Mouse (Mus musculus) lung, embryonic 15.5 days (tissue): ENCODE data around the gene Fahd2a. TPM values are rescaled to one million over a fixed set of nuclear protein-coding genes. Genes with fewer than 3 reads are reported as not detected.

Source experiments
- ATAC-seq: fragments of 200-750 bp; cut with Nextera tagmentation; 2 replicates; pipeline ENCODE4 v1.8.0; 2017; ENCODE audit warnings: moderate number of reproducible peaks, borderline replicate concordance; ENCODE audit not compliant: low FRiP score, low TSS enrichment; ENCODE audit errors: extremely low read depth
- H3K27ac ChIP-seq: fragments of 300-500 bp; sonication (generic); 2 replicates; pipeline ENCODE4 v1.5.1; 2015; ENCODE audit warnings: moderate library complexity, mild to moderate bottlenecking, inconsistent platforms
- H3K27me3 ChIP-seq: fragments of 300-500 bp; sonication (generic); 2 replicates; pipeline ENCODE4 v1.6.1; 2015; ENCODE audit warnings: inconsistent platforms
- H3K36me3 ChIP-seq: fragments of 300-500 bp; sonication (generic); 2 replicates; pipeline ENCODE4 v1.6.1; 2015; ENCODE audit warnings: inconsistent platforms
- H3K4me1 ChIP-seq: fragments of 300-500 bp; sonication (generic); 2 replicates; pipeline ENCODE4 v1.6.1; 2015; ENCODE audit warnings: inconsistent platforms
- H3K4me2 ChIP-seq: fragments of 300-500 bp; sonication (generic); 2 replicates; pipeline ENCODE4 v1.6.1; 2015; ENCODE audit warnings: inconsistent platforms, mild to moderate bottlenecking, moderate library complexity
- H3K4me3 ChIP-seq: fragments of 300-500 bp; sonication (generic); 2 replicates; pipeline ENCODE4 v1.5.1; 2015; ENCODE audit warnings: mild to moderate bottlenecking, inconsistent platforms
- H3K9ac ChIP-seq: fragments of 300-500 bp; sonication (generic); 2 replicates; pipeline ENCODE4 v1.6.1; 2015; ENCODE audit warnings: inconsistent platforms
- H3K9me3 ChIP-seq: fragments of 300-500 bp; sonication (generic); 2 replicates; pipeline ENCODE4 v1.6.1; 2016; ENCODE audit warnings: inconsistent platforms
- WGBS: fragments of 180-500 bp; shearing (Covaris S2); methylation state at CpG from one replicate; pipeline ENCODE4 v1.1.7; 2015; 5-methylcytosine and 5-hydroxymethylcytosine counted together
- polyA plus RNA-seq: library from polyadenylated mRNA; unstranded; fragments of >200 nt; fragmentation: Nextera tagmentation; extraction: Ambion mirVana; gene quantifications from 2 replicates; pipeline ENCODE4 v1.2.1, GENCODE M21; 2015

Fahd2a gene
- polyA plus RNA-seq: 21.2 and 21.6 TPM in 2 replicates

DNA sequence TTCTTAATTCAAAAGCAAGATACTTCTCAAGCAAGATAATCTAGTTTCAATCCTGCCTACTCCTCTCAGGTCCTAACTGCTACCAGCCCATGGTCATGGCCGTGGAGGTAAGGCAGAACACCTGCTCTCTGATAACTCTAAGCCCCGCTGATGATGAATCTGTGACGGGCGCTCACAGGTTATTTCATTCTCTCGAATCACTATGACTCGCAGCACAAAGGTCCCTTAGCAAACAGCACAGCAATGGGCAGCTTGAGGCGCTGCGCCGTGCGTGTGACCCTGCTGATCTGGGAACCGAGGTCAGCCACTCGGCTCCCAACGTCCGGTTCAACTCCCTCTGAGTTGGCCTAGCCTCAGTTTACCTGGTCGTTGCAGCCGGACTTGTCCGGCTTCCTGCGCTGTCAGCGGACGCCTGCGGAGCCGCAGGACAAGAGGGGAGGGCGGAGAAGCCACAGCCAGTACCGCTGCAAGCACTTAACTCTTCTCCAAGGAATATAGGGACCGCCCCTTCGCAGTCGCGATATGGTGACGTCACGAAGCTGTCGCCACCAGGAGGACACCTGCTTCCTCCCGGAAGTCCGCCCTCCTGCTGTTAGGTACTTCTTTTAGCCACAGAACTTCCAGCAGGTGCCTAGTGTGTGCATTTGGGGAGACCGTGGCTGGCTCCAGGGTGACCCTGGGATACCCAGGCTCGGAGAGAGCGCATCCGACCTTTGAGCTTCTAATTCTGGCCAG is at the start of gene Fahd2a:
Fahd2a (minus strand) TSS at position 511 of the 735 bp plus-strand sequence.
- H3K36me3 ChIP-seq: no peaks in the 10 kb centered on the region
- H3K4me2 ChIP-seq: peak within 1 kb of the TSS; percentile 68
- no peaks in the 10 kb centered on the region for H3K27me3 ChIP-seq
- 2% methylated on average over 37 of the region's 37 CpGs for WGBS
- ATAC-seq: peak; percentile 82
- H3K9me3 ChIP-seq: no peaks in the 10 kb centered on the region
- H3K4me3 ChIP-seq: peak within 1 kb of the TSS; percentile 68
- H3K27ac ChIP-seq: no peak within 1 kb of the TSS
- H3K9ac ChIP-seq: peak within 1 kb of the TSS; percentile 52
- H3K4me1 ChIP-seq: peaks cover 8% of the 10 kb centered on the region; the same call in 1 of the 2 replicates

DNA sequence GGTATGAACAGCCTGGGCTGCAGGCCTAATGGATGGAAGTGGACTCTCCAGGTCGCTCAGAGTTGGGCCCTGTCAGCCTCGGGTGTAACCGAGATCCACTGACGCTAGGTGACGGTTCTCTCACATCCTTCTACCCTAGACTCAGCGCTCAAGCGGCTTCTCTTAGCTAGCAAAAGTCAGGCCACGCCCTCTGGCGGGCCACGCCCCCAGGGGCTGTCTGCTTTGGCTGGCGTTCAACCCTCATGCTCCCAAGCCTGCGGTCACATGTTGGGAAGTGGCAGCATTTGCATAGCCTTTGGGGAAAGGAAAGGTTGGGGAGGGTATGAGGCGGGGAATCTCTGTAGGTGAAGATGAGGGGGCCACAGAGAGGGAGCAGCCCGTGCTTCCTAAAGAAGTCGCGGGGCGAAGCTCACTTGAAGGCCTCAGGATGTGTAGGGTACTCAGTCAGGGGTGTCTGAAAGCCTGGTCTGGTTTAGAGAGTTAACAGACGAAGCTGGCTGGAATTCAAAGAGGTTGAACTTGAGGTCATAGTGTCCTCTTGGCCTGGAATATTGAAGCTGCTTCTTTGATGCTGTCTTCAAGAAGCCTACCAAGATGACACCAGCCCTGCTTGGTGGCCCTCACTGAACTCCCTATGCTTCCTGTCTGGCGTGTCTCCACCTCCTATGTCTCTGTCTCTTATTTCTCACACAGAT is 40.3 kb upstream of the Fahd2a start:
- peak overlapping the region; percentile 53 for H3K4me2 ChIP-seq
- peaks cover 48% of the 10 kb centered on the region for H3K27me3 ChIP-seq
- ATAC-seq: peak; percentile 35; the same call in 1 of the 2 replicates
- H3K36me3 ChIP-seq: no peaks in the 10 kb centered on the region
- no peak overlapping the region for H3K9ac ChIP-seq
- H3K27ac ChIP-seq: no peak overlapping the region
- peak overlapping the region; percentile 10; the same call in 1 of the 2 replicates for H3K4me3 ChIP-seq
- WGBS: 6% methylated on average over 19 of the region's 19 CpGs
- peaks cover 32% of the 10 kb centered on the region for H3K4me1 ChIP-seq
- H3K9me3 ChIP-seq: no peaks in the 10 kb centered on the region

DNA sequence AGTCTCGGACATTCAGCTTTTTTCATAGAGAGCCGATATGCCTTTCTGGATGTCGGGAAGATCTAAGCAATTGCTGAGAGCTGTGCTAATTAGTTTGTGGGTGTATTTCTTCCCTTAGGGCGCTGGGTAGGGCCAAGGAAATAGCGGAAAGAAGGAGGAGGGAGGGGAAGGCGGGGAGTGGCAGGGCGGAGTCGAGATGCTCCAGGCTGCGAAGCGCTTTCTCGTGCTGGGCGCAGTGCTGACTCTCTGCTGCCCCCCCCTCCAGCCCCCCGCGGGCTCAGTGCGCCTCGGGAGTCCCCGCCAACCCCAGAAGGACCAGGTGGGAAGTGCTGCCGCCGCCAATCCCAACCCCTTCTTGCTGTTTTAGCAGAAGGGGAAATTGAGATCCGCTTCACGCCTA is 38.6 kb upstream of the Fahd2a start:
- no peaks in the 10 kb centered on the region for H3K9me3 ChIP-seq
- H3K4me1 ChIP-seq: peaks cover 32% of the 10 kb centered on the region
- ATAC-seq: peak; percentile 50; the same call in 1 of the 2 replicates
- peak overlapping the region; percentile 97 for H3K4me2 ChIP-seq
- H3K4me3 ChIP-seq: peak overlapping the region; percentile 54
- no peak overlapping the region for H3K9ac ChIP-seq
- H3K36me3 ChIP-seq: no peaks in the 10 kb centered on the region
- peak overlapping the region; percentile 71 for H3K27ac ChIP-seq
- H3K27me3 ChIP-seq: peaks cover 49% of the 10 kb centered on the region
- WGBS: 2% methylated on average over 19 of the region's 21 CpGs

DNA sequence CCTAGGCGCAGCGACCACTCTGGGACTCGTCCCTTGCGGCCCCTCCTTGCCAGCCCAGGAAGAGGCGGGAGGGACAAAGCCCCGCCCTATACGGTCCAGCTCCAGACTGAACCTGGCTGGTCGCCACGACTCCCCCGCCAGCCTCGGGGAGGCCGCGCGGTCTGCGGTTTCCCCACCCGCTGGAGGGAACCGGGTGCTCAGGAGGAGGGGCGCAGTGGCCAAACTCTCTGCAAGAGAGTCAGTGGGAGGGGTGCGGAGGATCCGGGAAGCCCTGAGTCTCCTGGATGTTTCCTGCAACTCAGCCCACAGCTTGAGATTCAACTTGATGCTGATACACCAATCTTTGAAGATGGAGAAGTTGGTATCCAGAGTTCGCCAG is 38.2 kb upstream of the Fahd2a start:
- no peaks in the 10 kb centered on the region for H3K36me3 ChIP-seq
- under 1% methylated on average over 20 of the region's 21 CpGs for whole genome bisulfite sequencing
- no peaks in the 10 kb centered on the region for H3K9me3 ChIP-seq
- peak overlapping the region; percentile 71 for H3K27ac ChIP-seq
- H3K4me2 ChIP-seq: peak overlapping the region; percentile 97
- H3K27me3 ChIP-seq: peaks cover 49% of the 10 kb centered on the region
- peak overlapping the region; percentile 50 for H3K9ac ChIP-seq
- H3K4me3 ChIP-seq: peak overlapping the region; percentile 54
- peaks cover 32% of the 10 kb centered on the region for H3K4me1 ChIP-seq
- ATAC-seq: peak; percentile 91

DNA sequence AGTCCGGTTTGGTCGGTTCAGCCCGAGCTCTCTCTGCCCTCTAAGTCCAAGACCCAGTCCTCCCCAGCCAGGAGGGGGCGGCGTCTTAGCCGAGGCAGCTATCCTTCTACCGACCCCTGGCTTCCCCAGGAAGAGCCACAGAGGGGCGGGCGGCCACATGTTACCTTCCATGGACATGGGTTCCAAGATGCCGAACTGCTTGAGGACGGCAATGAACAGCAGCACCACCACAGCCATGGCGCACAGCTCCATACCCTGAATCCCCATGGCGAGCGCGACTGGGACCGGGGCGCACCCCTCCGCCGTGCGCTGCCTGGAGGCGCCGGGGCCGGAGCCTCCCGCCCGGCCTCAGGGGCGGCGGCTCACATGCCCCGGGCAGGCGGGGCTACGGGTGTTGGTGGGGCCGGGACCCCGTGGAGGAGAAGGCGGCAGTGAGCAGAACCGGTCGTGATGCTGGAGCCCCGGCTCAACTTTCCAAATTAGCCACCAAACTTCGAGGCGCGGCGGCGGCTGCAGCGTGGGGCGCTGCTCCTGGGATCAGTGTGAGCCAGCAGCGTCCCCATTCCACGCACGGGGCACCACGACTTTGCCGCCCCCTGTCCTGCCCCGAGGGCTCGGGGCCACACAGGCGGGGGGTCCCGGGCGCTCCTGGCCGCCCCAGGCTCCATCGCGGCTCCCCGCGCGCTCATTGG is 37.6 kb upstream of the Fahd2a start:
- Histone ChIP-seq H3K9me3 (no peaks in the 10 kb centered on the region), H3K4me3 (peak overlapping the region; percentile 54), H3K4me2 (peak overlapping the region; percentile 97), H3K36me3 (no peaks in the 10 kb centered on the region), H3K27me3 (peaks cover 49% of the 10 kb centered on the region), H3K9ac (peak overlapping the region; percentile 50), H3K4me1 (peaks cover 32% of the 10 kb centered on the region), H3K27ac (peak overlapping the region; percentile 71)
- WGBS: 0% methylated on average over 59 of the region's 59 CpGs
- ATAC-seq: peak; percentile 27

DNA sequence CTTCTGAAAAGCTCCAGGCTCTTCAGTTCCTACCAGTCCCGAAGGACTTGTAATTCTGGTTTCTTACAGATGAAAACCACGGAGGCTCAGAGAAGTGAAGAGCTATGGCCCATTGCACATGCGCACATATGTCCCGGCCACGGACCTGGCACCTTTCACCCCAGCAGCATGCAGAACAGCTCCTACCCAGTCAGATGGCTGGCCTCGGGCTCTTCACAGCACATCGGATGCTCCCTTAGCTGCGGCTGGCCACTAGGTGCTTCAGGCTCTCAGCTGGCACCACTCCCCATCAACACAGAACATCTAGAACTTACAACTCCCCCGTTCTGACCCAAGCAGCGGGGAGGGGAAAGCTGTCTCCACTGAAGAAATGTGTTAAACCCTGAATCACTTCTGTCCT is 35.4 kb upstream of the Fahd2a start:
- ATAC-seq: no peak
- Histone ChIP-seq H3K4me2 (no peak overlapping the region), H3K27ac (no peak overlapping the region), H3K9ac (no peak overlapping the region), H3K27me3 (peaks cover 49% of the 10 kb centered on the region), H3K9me3 (no peaks in the 10 kb centered on the region), H3K4me3 (no peak overlapping the region), H3K4me1 (peaks cover 27% of the 10 kb centered on the region), H3K36me3 (no peaks in the 10 kb centered on the region)
- WGBS: 52% methylated on average over 10 of the region's 10 CpGs

DNA sequence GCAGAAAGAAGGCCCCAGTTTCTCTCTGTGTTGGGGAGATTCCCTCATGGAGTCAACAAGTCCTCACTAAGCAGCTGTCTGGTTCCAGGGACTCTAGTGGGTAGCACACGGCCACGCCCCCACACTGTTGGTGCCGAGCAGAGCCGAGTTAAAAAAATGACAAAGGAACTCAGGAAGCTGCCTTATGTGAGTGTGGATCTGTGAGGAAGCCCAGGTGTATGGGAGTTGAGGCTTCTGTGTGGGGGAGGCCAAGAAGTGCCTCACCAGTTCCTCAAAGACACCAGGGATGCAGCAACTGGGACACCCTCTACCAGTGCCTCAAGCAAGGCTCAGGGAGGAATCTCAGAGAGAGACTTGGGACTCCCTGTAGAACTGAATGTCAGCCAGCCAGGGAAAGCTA is 34.8 kb upstream of the Fahd2a start:
- WGBS: 55% methylated on average over 4 of the region's 4 CpGs
- Histone ChIP-seq H3K4me2 (no peak overlapping the region), H3K27ac (no peak overlapping the region), H3K4me3 (no peak overlapping the region), H3K27me3 (peaks cover 47% of the 10 kb centered on the region), H3K9me3 (no peaks in the 10 kb centered on the region), H3K4me1 (peaks cover 22% of the 10 kb centered on the region), H3K36me3 (no peaks in the 10 kb centered on the region), H3K9ac (no peak overlapping the region)
- no peak for ATAC-seq

DNA sequence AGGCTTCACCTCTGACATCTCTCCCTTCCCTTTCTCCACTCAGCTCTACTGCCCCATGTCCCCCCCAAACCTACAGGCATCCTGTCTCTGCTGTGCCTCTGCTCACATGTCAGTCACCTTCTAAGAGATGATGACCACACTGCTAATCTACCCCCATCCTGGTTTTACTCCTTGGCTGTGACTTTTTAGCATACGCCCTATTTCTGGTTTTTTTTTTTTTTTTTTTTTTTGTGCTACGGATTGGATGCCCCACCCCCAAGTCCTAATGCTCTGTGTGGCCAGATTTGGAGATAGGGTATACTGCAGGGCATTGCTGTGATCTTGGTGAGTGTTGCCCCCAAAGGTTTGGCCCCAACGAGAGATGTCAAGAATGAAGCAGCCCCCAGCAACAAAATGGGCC is 27.9 kb upstream of the Fahd2a start:
- no peaks in the 10 kb centered on the region for H3K27me3 ChIP-seq
- 57% methylated on average over 3 of the region's 3 CpGs for WGBS

DNA sequence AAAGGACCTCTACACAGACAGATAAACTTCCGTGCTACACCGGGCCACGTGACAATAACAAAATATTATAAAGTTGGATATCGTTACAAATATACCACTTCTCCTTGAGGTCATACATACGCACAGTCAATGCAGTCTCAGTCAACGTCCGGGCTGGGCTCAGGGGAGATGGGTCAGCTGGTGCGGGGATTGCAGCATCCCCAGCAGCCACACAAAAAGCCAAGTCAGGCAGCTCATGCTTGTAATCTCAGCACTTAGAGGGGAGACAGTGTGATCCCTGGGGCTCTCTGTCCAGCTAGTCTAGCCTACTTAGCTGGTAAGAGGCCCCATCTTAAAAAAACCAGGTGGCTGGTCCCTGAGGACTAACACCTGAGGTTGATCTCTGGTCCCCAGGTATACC is 26.9 kb upstream of the Fahd2a start:
- no peaks in the 10 kb centered on the region for H3K4me1 ChIP-seq
- no peaks in the 10 kb centered on the region for H3K36me3 ChIP-seq
- H3K9me3 ChIP-seq: no peaks in the 10 kb centered on the region
- ATAC-seq: no peak
- no peak overlapping the region for H3K4me2 ChIP-seq
- H3K27ac ChIP-seq: no peak overlapping the region
- H3K4me3 ChIP-seq: no peak overlapping the region
- no peak overlapping the region for H3K9ac ChIP-seq
- no peaks in the 10 kb centered on the region for H3K27me3 ChIP-seq
- WGBS: 87% methylated on average over 8 of the region's 8 CpGs

More for the DNA sequence above, 27.9 kb upstream of the Fahd2a start:
- H3K4me1 ChIP-seq: no peaks in the 10 kb centered on the region
- no peaks in the 10 kb centered on the region for H3K36me3 ChIP-seq
- no peak overlapping the region for H3K9ac ChIP-seq
- no peak overlapping the region for H3K4me3 ChIP-seq
- H3K4me2 ChIP-seq: no peak overlapping the region
- H3K27ac ChIP-seq: no peak overlapping the region
- H3K9me3 ChIP-seq: no peaks in the 10 kb centered on the region
- no peak for ATAC-seq

DNA sequence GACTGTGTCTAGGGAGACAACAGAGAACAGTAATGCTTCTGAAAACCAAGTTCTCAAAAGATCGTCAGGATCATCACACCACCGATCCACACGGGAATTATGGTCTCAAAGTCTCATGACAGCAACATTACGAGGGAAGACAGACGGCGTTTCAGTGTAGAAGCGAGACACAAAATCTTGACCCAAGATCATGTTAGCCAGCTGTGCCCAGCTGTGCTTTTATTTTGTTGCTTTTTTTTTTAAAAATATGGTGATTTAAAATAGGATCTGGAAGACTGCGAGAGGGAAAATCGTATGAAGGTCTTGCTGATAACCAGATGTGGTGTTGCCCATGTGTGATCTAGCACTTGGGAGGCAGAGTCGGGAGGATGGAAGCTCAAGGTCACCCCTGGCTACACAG is 26.3 kb upstream of the Fahd2a start:
- ATAC-seq: no peak
- 75% methylated on average over 10 of the region's 10 CpGs for WGBS
- Histone ChIP-seq H3K9me3 (no peaks in the 10 kb centered on the region), H3K4me1 (no peaks in the 10 kb centered on the region), H3K4me3 (no peak overlapping the region), H3K9ac (no peak overlapping the region), H3K27ac (no peak overlapping the region), H3K36me3 (no peaks in the 10 kb centered on the region), H3K27me3 (no peaks in the 10 kb centered on the region), H3K4me2 (no peak overlapping the region)

DNA sequence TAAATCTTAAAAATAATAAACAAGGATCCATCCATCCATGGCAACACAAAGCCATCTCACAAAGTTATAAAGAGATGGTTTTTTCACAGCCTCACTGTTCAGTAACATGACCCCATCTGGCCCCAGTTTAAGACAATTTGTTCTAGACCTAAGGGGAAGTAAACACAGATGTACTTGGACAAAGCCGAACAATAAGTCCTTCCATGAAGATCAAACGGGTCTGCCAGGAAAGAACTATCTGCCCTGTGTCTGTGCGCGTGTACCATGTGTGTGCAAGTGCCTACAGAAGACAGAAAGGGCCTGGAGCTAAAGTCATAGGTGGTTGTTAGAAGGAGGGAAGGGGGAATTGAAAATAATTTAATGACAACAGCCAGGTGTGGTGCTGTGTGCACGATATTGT is 25.8 kb upstream of the Fahd2a start:
- Histone ChIP-seq H3K4me3 (no peak overlapping the region), H3K9ac (no peak overlapping the region), H3K9me3 (no peaks in the 10 kb centered on the region), H3K27ac (no peak overlapping the region), H3K4me2 (no peak overlapping the region), H3K27me3 (no peaks in the 10 kb centered on the region), H3K36me3 (no peaks in the 10 kb centered on the region), H3K4me1 (no peaks in the 10 kb centered on the region)
- 79% methylated on average over 5 of the region's 5 CpGs for WGBS
- ATAC-seq: no peak

DNA sequence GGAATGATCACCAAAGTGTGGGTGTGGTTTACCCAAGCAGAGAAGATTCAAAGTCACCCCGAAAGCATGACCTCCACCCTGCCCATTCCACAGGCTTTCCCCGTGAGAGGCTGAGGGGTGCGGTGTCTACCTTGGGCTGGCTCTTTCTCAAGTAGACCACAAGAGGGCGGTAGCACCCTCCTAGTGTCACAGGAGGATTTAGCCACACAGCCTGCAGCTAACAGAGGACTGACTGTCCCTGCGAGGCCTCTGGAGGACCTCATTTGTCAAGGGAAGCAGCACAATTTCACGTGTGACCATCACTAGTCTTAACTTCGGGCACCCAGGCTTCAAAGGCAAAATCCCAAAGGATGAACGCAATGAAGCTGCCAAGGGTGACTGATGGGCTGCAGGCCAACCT is 17.9 kb upstream of the Fahd2a start:
- no peak overlapping the region for H3K4me3 ChIP-seq
- H3K4me1 ChIP-seq: no peaks in the 10 kb centered on the region
- H3K9ac ChIP-seq: no peak overlapping the region
- no peak overlapping the region for H3K4me2 ChIP-seq
- ATAC-seq: peak; percentile 31
- H3K27ac ChIP-seq: no peak overlapping the region
- H3K9me3 ChIP-seq: no peaks in the 10 kb centered on the region
- no peaks in the 10 kb centered on the region for H3K27me3 ChIP-seq
- no peaks in the 10 kb centered on the region for H3K36me3 ChIP-seq
- WGBS: 8% methylated on average over 8 of the region's 8 CpGs
